Mouse (Mus musculus) heart, postnatal 0 days (tissue): ENCODE measurements around the gene Tmco4.

ENCODE experiments used
- CTCF ChIP-seq: IDR thresholded peaks from 2 replicates; pipeline ENCODE4 v1.5.1; 2016; ENCODE audit warnings: antibody characterized with exemption, control low read depth, low read depth
- EP300 ChIP-seq: IDR thresholded peaks from 2 replicates; pipeline ENCODE4 v1.6.1; 2016; ENCODE audit warnings: antibody characterized with exemption, low read depth

GRCm38 (mm10) chr4:138972827-138973718 lies at the start of gene Tmco4:
- no peak for TF ChIP-seq CTCF
- no peak for TF ChIP-seq EP300
